ENCODE assay signal across 21 mouse cellular contexts in the genomic region with DNA sequence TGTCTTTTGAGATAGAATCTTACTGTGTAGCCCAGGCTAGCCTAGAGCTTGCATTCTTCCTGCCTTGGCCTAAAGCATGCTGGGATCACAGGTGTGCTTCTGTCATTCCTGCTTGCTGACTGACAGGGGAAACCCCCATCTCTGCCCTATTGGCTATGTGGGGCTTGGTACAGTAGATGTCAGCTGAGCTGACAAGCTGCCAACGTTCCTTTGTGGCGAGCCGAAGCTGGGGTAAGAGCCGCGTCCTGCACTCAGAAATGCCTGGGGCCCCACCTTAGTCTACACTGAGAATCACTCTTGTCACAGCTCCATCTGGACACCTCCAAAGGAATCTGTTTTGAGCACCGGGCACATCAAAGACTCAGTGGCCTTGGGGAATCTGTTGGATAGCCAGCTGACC. TPM values are rescaled to one million over a fixed set of nuclear protein-coding genes. Genes with fewer than 3 reads are reported as not detected.
DNase-seq lines count a peak whose midpoint lies in the region; ATAC-seq lines count a peak whose summit lies in the region.
"Had no signal": no experiment of that assay in that cellular context is flagged by ENCODE, and none has a peak within 500 bp of the region (broad histone marks: within the 10 kb centered on the region; RNA-seq: fewer than 3 reads in every experiment).

No protein-coding gene starts in this region.

- H3K9ac ChIP-seq in embryonic facial prominence, embryonic 11.5 days (replicated peaks; ENCODE audit: low read length) = no peak overlapping the region
- H3K9ac ChIP-seq: embryonic facial prominence, embryonic 12.5 days; hindbrain, embryonic 12.5 days had no signal

- H3K4me1 ChIP-seq in embryonic facial prominence, embryonic 11.5 days (ENCODE audit: control insufficient read depth, insufficient read depth, low read length) = no peaks in the 10 kb centered on the region
- H3K4me1 ChIP-seq in embryonic facial prominence, embryonic 10.5 days = peaks cover 10% of the 10 kb centered on the region; the same call in 1 of the 2 replicates
- H3K4me1 ChIP-seq: embryonic facial prominence, embryonic 12.5 days; heart, embryonic 10.5 days had no signal

- H3K4me2 ChIP-seq in embryonic facial prominence, embryonic 11.5 days (ENCODE audit: low read depth, low read length) = no peak overlapping the region
- H3K4me2 ChIP-seq: embryonic facial prominence, embryonic 12.5 days; hindbrain, embryonic 12.5 days had no signal

- H3K4me3 ChIP-seq in embryonic facial prominence, embryonic 11.5 days (ENCODE audit: low read depth, low read length) = no peak overlapping the region
- no peak overlapping the region for H3K4me3 ChIP-seq in embryonic facial prominence, embryonic 10.5 days
- H3K4me3 ChIP-seq: embryonic facial prominence, embryonic 12.5 days; heart, embryonic 10.5 days; hindbrain, embryonic 12.5 days had no signal

- DNase-seq in embryonic facial prominence, embryonic 11.5 days (ENCODE audit: low spot score) = no peak
- DNase-seq in embryonic facial prominence, embryonic 10.5 days (ENCODE audit: low spot score) = no peak
- DNase-seq in spleen, postnatal 36 days (ENCODE audit: low spot score in 2 of 2) = peak; percentile 35 to 42
- no peak for DNase-seq in spleen, postnatal 14 days (ENCODE audit: low spot score in 2 of 2)
- no peak for DNase-seq in cerebellum, adult 9-10 months
- no peak for DNase-seq in left cerebral cortex, postnatal 10 days (ENCODE audit: extremely low spot score in 1 of 2, low spot score in 2 of 2)
- DNase-seq: adrenal gland, adult 8-10 months; cerebellum, adult 11-12 months; cerebellum, adult 9-11 months; cerebellum, postnatal 36 days; gastrocnemius, postnatal 10 days; heart, adult 18-20 months; heart, postnatal 4 days had no signal

- intact Hi-C loops in left cerebral cortex, postnatal 10 days (cut with DNase I) = no loop called here

- 82% methylated on average over 6 of the region's 6 CpGs for WGBS in embryonic facial prominence, embryonic 11.5 days
- 80% methylated on average over 6 of the region's 6 CpGs for WGBS in embryonic facial prominence, embryonic 10.5 days

- ATAC-seq in embryonic facial prominence, embryonic 11.5 days (replicated peaks; ENCODE audit: insufficient number of reproducible peaks, low FRiP score, low TSS enrichment, low read depth) = peak; percentile 56; the same call in 1 of the 2 replicates
- ATAC-seq in common myeloid progenitor, adult 5-6 weeks (replicated peaks; ENCODE audit: low read depth, poor library complexity, severe bottlenecking) = 0 out of 2 replicates have a peak, but pooled peaks have one; percentile 36
- ATAC-seq: forebrain, embryonic 16.5 days; hindbrain, embryonic 16.5 days; inflammation-experienced regulatory T-cells, adult 6 months had no signal

- H3K36me3 ChIP-seq in embryonic facial prominence, embryonic 11.5 days (replicated peaks; ENCODE audit: control insufficient read depth, insufficient read depth, low read depth, low read length) = no peaks in the 10 kb centered on the region
- H3K36me3 ChIP-seq in embryonic facial prominence, embryonic 10.5 days (replicated peaks) = no peaks in the 10 kb centered on the region
- H3K36me3 ChIP-seq: embryonic facial prominence, embryonic 12.5 days; heart, embryonic 10.5 days; hindbrain, embryonic 12.5 days had no signal

- H3K27ac ChIP-seq in embryonic facial prominence, embryonic 11.5 days (replicated peaks; ENCODE audit: low read depth, low read length) = no peak overlapping the region
- H3K27ac ChIP-seq in embryonic facial prominence, embryonic 10.5 days (replicated peaks) = no peak overlapping the region
- H3K27ac ChIP-seq: embryonic facial prominence, embryonic 12.5 days; heart, embryonic 10.5 days; hindbrain, embryonic 12.5 days had no signal

- H3K9me3 ChIP-seq in embryonic facial prominence, embryonic 11.5 days (replicated peaks; ENCODE audit: control insufficient read depth, low read length) = no peaks in the 10 kb centered on the region
- no peaks in the 10 kb centered on the region for H3K9me3 ChIP-seq in embryonic facial prominence, embryonic 10.5 days
- H3K9me3 ChIP-seq: embryonic facial prominence, embryonic 12.5 days; heart, embryonic 10.5 days; hindbrain, embryonic 12.5 days had no signal

- H3K27me3 ChIP-seq in embryonic facial prominence, embryonic 11.5 days (ENCODE audit: control insufficient read depth, insufficient read depth, low read length) = no peaks in the 10 kb centered on the region
- H3K27me3 ChIP-seq in embryonic facial prominence, embryonic 10.5 days (replicated peaks; ENCODE audit: low read depth, poor library complexity, severe bottlenecking) = no peaks in the 10 kb centered on the region
- H3K27me3 ChIP-seq: embryonic facial prominence, embryonic 12.5 days; hindbrain, embryonic 12.5 days had no signal

RNA-seq across cellular contexts. Expression of gene Bfsp2, which starts 16.4 kb away (rescaled TPM):
- 2.4 and 2.8 TPM in 2 replicates for polyA plus RNA-seq in embryonic facial prominence, embryonic 11.5 days (2014; fragmentation: Nextera tagmentation; extraction: Ambion mirVana)
- polyA plus RNA-seq in embryonic facial prominence, embryonic 10.5 days (2016; fragmentation: Nextera tagmentation; extraction: Ambion mirVana) = 0.75 and 1.3 TPM in 2 replicates
- total RNA-seq in common myeloid progenitor, adult 5-6 weeks (2017) = 2.4 and 3.8 TPM in 2 replicates
- 1 to 10 TPM; 1.4 to 2.9 TPM for total RNA-seq in left cerebral cortex, postnatal 10 days (2021)
- total RNA-seq: adrenal gland, adult 8-10 months; adrenal gland, postnatal 4 days had no signal

Comparison
In these comparisons a context has a peak if more than half of its experiments do, and no peak if none do; other contexts are left out.
1. DNase-seq: peak in spleen, postnatal 36 days (2 of 2); none in embryonic facial prominence, embryonic 11.5 days (single experiment), embryonic facial prominence, embryonic 10.5 days (single experiment), spleen, postnatal 14 days (0 of 2), cerebellum, adult 9-10 months (single experiment) and left cerebral cortex, postnatal 10 days (0 of 2).